9 mouse cellular contexts compared by ENCODE assay signal in genomic region chr5:73854774-73855371, GRCm38 (mm10).
DNase-seq lines count a peak whose midpoint lies in the region; ATAC-seq and TF ChIP-seq lines count a peak whose summit lies in the region.
"Had no signal": no experiment of that assay in that cellular context is flagged by ENCODE, and none has a peak within 500 bp of the region (broad histone marks: within the 10 kb centered on the region; RNA-seq: fewer than 3 reads in every experiment).

No protein-coding gene starts in this region.

- intact Hi-C loops in gastrocnemius, adult 2 months (cut with DNase I), result loop anchor here (5.0 kb wide), 2 partner anchors 422 to 1302 kb away; no protein-coding TSS in a partner anchor
- intact Hi-C loops in heart, postnatal 14 days (cut with DNase I), result loop anchor here (2.0 to 10.0 kb wide), 8 partner anchors 93 to 1302 kb away; partner anchors contain the start of genes Rasl11b and Usp46

- no peaks in the 10 kb centered on the region for H3K27me3 ChIP-seq in stomach, embryonic 15.5 days (replicated peaks)
- H3K27me3 ChIP-seq in hindbrain, embryonic 10.5 days (ENCODE audit: insufficient read depth, poor library complexity, severe bottlenecking), result no peaks in the 10 kb centered on the region

- H3K4me3 ChIP-seq in gastrocnemius, adult 2 months, result peak overlapping the region; percentile 39
- no peak overlapping the region for H3K4me3 ChIP-seq in stomach, embryonic 15.5 days (replicated peaks)
- H3K4me3 ChIP-seq in hindbrain, embryonic 10.5 days, result no peak overlapping the region
- H3K4me3 ChIP-seq: forebrain, embryonic 12.5 days had no signal

- peaks cover 12% of the 10 kb centered on the region; the same call in 1 of the 2 replicates for H3K4me1 ChIP-seq in stomach, embryonic 15.5 days
- 0 out of 2 replicates have a peak, but pooled peaks cover 5% of the 10 kb centered on the region for H3K4me1 ChIP-seq in hindbrain, embryonic 10.5 days (replicated peaks)
- H3K4me1 ChIP-seq: forebrain, embryonic 12.5 days had no signal

- 54% methylated on average over 18 of the region's 18 CpGs for WGBS in stomach, embryonic 15.5 days
- WGBS in hindbrain, embryonic 10.5 days, result 86% methylated on average over 18 of the region's 18 CpGs

- H3K4me2 ChIP-seq in stomach, embryonic 15.5 days, result no peak overlapping the region

- no peak for ATAC-seq in stomach, embryonic 15.5 days (ENCODE audit: insufficient read depth, low FRiP score, low read depth)

- no peaks in the 10 kb centered on the region for H3K36me3 ChIP-seq in stomach, embryonic 15.5 days
- no peaks in the 10 kb centered on the region for H3K36me3 ChIP-seq in hindbrain, embryonic 10.5 days
- H3K36me3 ChIP-seq: forebrain, embryonic 12.5 days had no signal

- H3K9me3 ChIP-seq in stomach, embryonic 15.5 days, result no peaks in the 10 kb centered on the region
- no peaks in the 10 kb centered on the region for H3K9me3 ChIP-seq in hindbrain, embryonic 10.5 days
- H3K9me3 ChIP-seq: forebrain, embryonic 12.5 days had no signal

- H3K9ac ChIP-seq in stomach, embryonic 15.5 days, result no peak overlapping the region
- H3K9ac ChIP-seq: forebrain, embryonic 12.5 days had no signal

- H3K27ac ChIP-seq in gastrocnemius, adult 2 months, result peak overlapping the region; percentile 50
- peak overlapping the region; percentile 55; the same call in 1 of the 2 replicates for H3K27ac ChIP-seq in stomach, embryonic 15.5 days
- no peak overlapping the region for H3K27ac ChIP-seq in hindbrain, embryonic 10.5 days
- H3K27ac ChIP-seq: forebrain, embryonic 12.5 days had no signal

- no peak for TF ChIP-seq CTCF in gastrocnemius, adult 2 months (IDR thresholded peaks at IDR 0.05)

- DNase-seq in gastrocnemius, adult 2 months, result peak; percentile 30
- DNase-seq in gastrocnemius, adult 8-10 months (ENCODE audit: low spot score in 2 of 2), result no peak
- DNase-seq in right cerebral cortex, postnatal 4 days, result peak; percentile 33
- no peak for DNase-seq in right cerebral cortex, adult 2 months (ENCODE audit: low spot score in 2 of 2)
- peak; percentile 63 to 69 for DNase-seq in heart, postnatal 14 days
- no peak for DNase-seq in layer of hippocampus, postnatal 14 days (ENCODE audit: low spot score in 2 of 2)
- DNase-seq in hindbrain, embryonic 10.5 days (ENCODE audit: low spot score), result no peak

Comparison
In these comparisons a context has a peak if more than half of its experiments do, and no peak if none do; other contexts are left out.
1. DNase-seq: peak in gastrocnemius, adult 2 months (single experiment), right cerebral cortex, postnatal 4 days (single experiment) and heart, postnatal 14 days (2 of 2); none in gastrocnemius, adult 8-10 months (0 of 2), right cerebral cortex, adult 2 months (0 of 2), layer of hippocampus, postnatal 14 days (0 of 2) and hindbrain, embryonic 10.5 days (single experiment).